19 mouse cellular contexts compared by ENCODE assay signal in the genomic region with DNA sequence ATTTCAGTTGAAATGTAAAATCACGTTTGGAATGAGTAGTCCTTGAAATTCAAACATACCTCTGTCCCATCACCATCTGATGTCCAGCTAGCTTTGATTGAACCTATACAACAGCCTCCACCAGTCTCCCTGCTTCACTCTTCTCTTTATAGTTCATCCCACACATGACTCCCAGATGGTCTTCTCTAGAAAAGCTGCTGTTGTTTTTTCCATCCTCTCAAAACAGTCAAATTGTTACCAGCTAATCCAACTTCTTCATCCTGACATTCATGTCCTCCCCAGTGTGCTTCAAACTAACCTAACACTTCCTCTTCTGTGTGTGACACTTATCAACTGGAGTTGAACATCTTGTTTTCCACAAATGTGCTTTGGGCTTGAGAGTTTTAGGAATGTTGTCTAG.
A peak's percentile ranks its signal among the peaks of the same experiment; 100 is the strongest.
DNase-seq lines count a peak whose midpoint lies in the region; ATAC-seq lines count a peak whose summit lies in the region.
"Had no signal": no experiment of that assay in that cellular context is flagged by ENCODE, and none has a peak within 500 bp of the region (broad histone marks: within the 10 kb centered on the region; RNA-seq: fewer than 3 reads in every experiment).

No protein-coding gene starts in this region.

- DNase-seq in frontal cortex, postnatal 10 days (ENCODE audit: low spot score in 2 of 2), result no peak
- peak; percentile 24 for DNase-seq in layer of hippocampus, adult 9-10 months (ENCODE audit: low spot score)
- DNase-seq in layer of hippocampus, adult 8-10 months (ENCODE audit: low spot score in 2 of 2), result no peak
- DNase-seq in right cerebral cortex, adult 18-20 months, result peak; percentile 23
- DNase-seq in right cerebral cortex, postnatal 4 days, result no peak
- DNase-seq in heart, adult 9 months (ENCODE audit: low spot score in 2 of 2), result no peak
- DNase-seq: adrenal gland, adult 8-10 months; adrenal gland, postnatal 25 days; cerebellum, adult 18-20 months; cerebellum, adult 9-10 months; cerebellum, postnatal 14 days; gastrocnemius, postnatal 25 days; heart, adult 18-20 months; heart, postnatal 14 days; heart, postnatal 4 days had no signal

- peak; percentile 73 for ATAC-seq in frontal cortex, adult (ENCODE audit: low TSS enrichment)
- ATAC-seq: activated CD4-positive, CD25-positive, alpha-beta regulatory T cell, adult 4 months; forebrain, embryonic 13.5 days; forebrain, embryonic 16.5 days had no signal

Comparison
In these comparisons a context has a peak if more than half of its experiments do, and no peak if none do; other contexts are left out.
1. DNase-seq: peak in layer of hippocampus, adult 9-10 months (single experiment) and right cerebral cortex, adult 18-20 months (single experiment); none in frontal cortex, postnatal 10 days (0 of 2), layer of hippocampus, adult 8-10 months (0 of 2), right cerebral cortex, postnatal 4 days (single experiment) and heart, adult 9 months (0 of 2).